Mouse (Mus musculus): ENCODE data around the gene Dcun1d5. TPM values are rescaled to one million over a fixed set of nuclear protein-coding genes. Genes with fewer than 3 reads are reported as not detected.
"Not testable (repeated sequence)": the region's sequence is repeated elsewhere in the genome, so short reads cannot be mapped to it uniquely, and the experiment has no call there.

Gene Dcun1d5
- polyA plus RNA-seq, 1 experiment from 2014 or later: 135 TPM

GRCm38 (mm10) chr9:7176618-7177610 is 7.4 kb upstream of the Dcun1d5 start:
- peak overlapping the region; percentile 50 for H3K4me3 ChIP-seq (ENCODE audit: low read depth, low read length)
- 11% methylated on average over 41 of the region's 41 CpGs for WGBS
- ATAC-seq (ENCODE audit: insufficient read depth) (peak; percentile 100), DNase-seq (peak; percentile 93)
- H3K4me1 ChIP-seq (ENCODE audit: insufficient read depth): no peaks in the 10 kb centered on the region
- no peaks in the 10 kb centered on the region for H3K9me3 ChIP-seq (ENCODE audit: low read depth, low read length)
- peak overlapping the region; percentile 76 for H3K4me2 ChIP-seq
- H3K27ac ChIP-seq (ENCODE audit: low read depth): no peak overlapping the region
- no peak for TF ChIP-seq CTCF (IDR thresholded peaks at IDR 0.05; ENCODE audit: low read depth)
- peak overlapping the region; percentile 68 for H3K9ac ChIP-seq
- H3K27me3 ChIP-seq (ENCODE audit: insufficient read depth, low read length): no peaks in the 10 kb centered on the region
- H3K36me3 ChIP-seq (ENCODE audit: insufficient read depth): peaks cover 9% of the 10 kb centered on the region; the same call in 1 of the 2 replicates

DNA sequence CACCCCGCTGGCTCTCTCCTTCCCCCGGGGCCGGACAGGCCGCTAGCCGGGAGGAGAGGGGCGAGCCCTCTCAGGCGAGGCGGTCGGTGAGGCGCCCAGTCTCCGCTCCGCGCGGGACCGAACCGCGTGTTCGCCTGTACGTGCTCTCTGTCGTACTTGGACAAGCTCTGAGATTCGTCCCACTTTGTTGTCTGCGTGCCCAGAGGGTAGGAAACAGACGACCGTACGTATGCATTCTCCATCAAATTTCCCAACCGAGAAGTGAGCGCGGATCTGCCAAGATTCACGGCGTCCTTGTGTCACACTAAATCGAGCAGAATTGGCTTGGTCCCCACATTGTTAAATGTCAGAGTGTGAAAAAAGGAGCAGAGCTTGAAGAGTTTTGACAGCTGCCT is 574 bp downstream of the Dcun1d5 start:
- Histone ChIP-seq H3K4me1 (ENCODE audit: insufficient read depth) (peaks cover 9% of the 10 kb centered on the region), H3K27me3 (ENCODE audit: insufficient read depth, low read length) (no peaks in the 10 kb centered on the region), H3K4me3 (ENCODE audit: low read depth, low read length) (peak overlapping the region; percentile 93), H3K9ac (peak overlapping the region; percentile 91), H3K4me2 (peak overlapping the region; percentile 89), H3K36me3 (ENCODE audit: insufficient read depth) (peaks cover 14% of the 10 kb centered on the region), H3K9me3 (ENCODE audit: low read depth, low read length) (no peaks in the 10 kb centered on the region), H3K27ac (ENCODE audit: low read depth) (peak overlapping the region; percentile 97)
- WGBS: under 1% methylated on average over 29 of the region's 31 CpGs
- ATAC-seq (ENCODE audit: insufficient read depth) (peak; percentile 84), DNase-seq (peak; percentile 46)
- TF ChIP-seq CTCF (IDR thresholded peaks at IDR 0.05; ENCODE audit: low read depth): no peak

- not testable (repeated sequence) for H3K4me1 ChIP-seq (ENCODE audit: insufficient read depth); H3K27ac ChIP-seq (ENCODE audit: low read depth); H3K9me3 ChIP-seq (ENCODE audit: low read depth, low read length); DNase-seq; H3K9ac ChIP-seq; ATAC-seq (ENCODE audit: insufficient read depth); H3K27me3 ChIP-seq (ENCODE audit: insufficient read depth, low read length); H3K4me2 ChIP-seq; H3K4me3 ChIP-seq (ENCODE audit: low read depth, low read length)
- 92% methylated on average over 3 of the region's 3 CpGs for WGBS
- H3K36me3 ChIP-seq (ENCODE audit: insufficient read depth): peaks cover 16% of the 10 kb centered on the region
Measured at GRCm38 (mm10) chr9:7190694-7191093, 6.4 kb downstream of the Dcun1d5 start.

- peak; percentile 54 for TF ChIP-seq CTCF (IDR thresholded peaks at IDR 0.05; ENCODE audit: low read depth)
- Histone ChIP-seq H3K27ac (ENCODE audit: low read depth) (no peak overlapping the region), H3K36me3 (ENCODE audit: insufficient read depth) (peaks cover 4% of the 10 kb centered on the region; the same call in 1 of the 2 replicates), H3K4me2 (no peak overlapping the region), H3K4me1 (ENCODE audit: insufficient read depth) (no peaks in the 10 kb centered on the region), H3K9ac (no peak overlapping the region), H3K4me3 (ENCODE audit: low read depth, low read length) (no peak overlapping the region), H3K27me3 (ENCODE audit: insufficient read depth, low read length) (no peaks in the 10 kb centered on the region), H3K9me3 (ENCODE audit: low read depth, low read length) (no peaks in the 10 kb centered on the region)
- DNase-seq (peak; percentile 71), ATAC-seq (ENCODE audit: insufficient read depth) (no peak)
- 46% methylated on average over 2 of the region's 2 CpGs for WGBS
Measured at GRCm38 (mm10) chr9:7216240-7216639, 31.9 kb downstream of the Dcun1d5 start.

- Histone ChIP-seq H3K36me3 (ENCODE audit: insufficient read depth) (no peaks in the 10 kb centered on the region), H3K27me3 (ENCODE audit: insufficient read depth, low read length) (no peaks in the 10 kb centered on the region), H3K9ac (no peak overlapping the region), H3K4me1 (ENCODE audit: insufficient read depth) (no peaks in the 10 kb centered on the region), H3K4me2 (no peak overlapping the region), H3K4me3 (ENCODE audit: low read depth, low read length) (no peak overlapping the region), H3K27ac (ENCODE audit: low read depth) (no peak overlapping the region), H3K9me3 (ENCODE audit: low read depth, low read length) (no peaks in the 10 kb centered on the region)
- 87% methylated on average over 5 of the region's 5 CpGs for WGBS
- DNase-seq (no peak), ATAC-seq (ENCODE audit: insufficient read depth) (no peak)
- TF ChIP-seq CTCF (IDR thresholded peaks at IDR 0.05; ENCODE audit: low read depth): peak; percentile 31; the same call in 1 of the 2 replicates
Measured at GRCm38 (mm10) chr9:7221024-7221423, 36.7 kb downstream of the Dcun1d5 start.

- TF ChIP-seq CTCF (IDR thresholded peaks at IDR 0.05; ENCODE audit: low read depth): no peak
- no peak overlapping the region for H3K4me3 ChIP-seq (ENCODE audit: low read depth, low read length)
- H3K27me3 ChIP-seq (ENCODE audit: insufficient read depth, low read length): no peaks in the 10 kb centered on the region
- H3K36me3 ChIP-seq (ENCODE audit: insufficient read depth): no peaks in the 10 kb centered on the region
- no peaks in the 10 kb centered on the region for H3K4me1 ChIP-seq (ENCODE audit: insufficient read depth)
- no peaks in the 10 kb centered on the region for H3K9me3 ChIP-seq (ENCODE audit: low read depth, low read length)
- DNase-seq (peak; percentile 19), ATAC-seq (ENCODE audit: insufficient read depth) (peak; percentile 35; the same call in 1 of the 2 replicates)
- 69% methylated on average over 7 of the region's 7 CpGs for WGBS
- no peak overlapping the region for H3K4me2 ChIP-seq
- no peak overlapping the region for H3K27ac ChIP-seq (ENCODE audit: low read depth)
- H3K9ac ChIP-seq: no peak overlapping the region
Measured at GRCm38 (mm10) chr9:7221460-7221859, 37.1 kb downstream of the Dcun1d5 start.

GRCm38 (mm10) chr9:7238619-7239018 is 54.3 kb downstream of the Dcun1d5 start:
- no peaks in the 10 kb centered on the region for H3K36me3 ChIP-seq (ENCODE audit: insufficient read depth)
- no peak overlapping the region for H3K4me3 ChIP-seq (ENCODE audit: low read depth, low read length)
- 96% methylated on average over 1 of the region's 1 CpGs for WGBS

More at GRCm38 (mm10) chr9:7238619-7239018, 54.3 kb downstream of the Dcun1d5 start:
- no peak for TF ChIP-seq CTCF (IDR thresholded peaks at IDR 0.05; ENCODE audit: low read depth)
- no peaks in the 10 kb centered on the region for H3K4me1 ChIP-seq (ENCODE audit: insufficient read depth)
- ATAC-seq (ENCODE audit: insufficient read depth) (no peak), DNase-seq (no peak)
- no peak overlapping the region for H3K9ac ChIP-seq
- H3K4me2 ChIP-seq: no peak overlapping the region
- H3K27ac ChIP-seq (ENCODE audit: low read depth): no peak overlapping the region
- no peaks in the 10 kb centered on the region for H3K9me3 ChIP-seq (ENCODE audit: low read depth, low read length)
- no peaks in the 10 kb centered on the region for H3K27me3 ChIP-seq (ENCODE audit: insufficient read depth, low read length)

Measured in lung, embryonic 14.5 days (tissue).